Mouse (Mus musculus) frontal cortex, adult (tissue): ENCODE data around the gene Olfr492.

Source experiments
- ATAC-seq: cut with Nextera tagmentation; 2 replicates; pipeline ENCODE4 v1.9.2; 2017; ENCODE audit warnings: mild to moderate bottlenecking, moderate library complexity, mixed read lengths; ENCODE audit not compliant: low TSS enrichment

Olfr492 gene

DNA sequence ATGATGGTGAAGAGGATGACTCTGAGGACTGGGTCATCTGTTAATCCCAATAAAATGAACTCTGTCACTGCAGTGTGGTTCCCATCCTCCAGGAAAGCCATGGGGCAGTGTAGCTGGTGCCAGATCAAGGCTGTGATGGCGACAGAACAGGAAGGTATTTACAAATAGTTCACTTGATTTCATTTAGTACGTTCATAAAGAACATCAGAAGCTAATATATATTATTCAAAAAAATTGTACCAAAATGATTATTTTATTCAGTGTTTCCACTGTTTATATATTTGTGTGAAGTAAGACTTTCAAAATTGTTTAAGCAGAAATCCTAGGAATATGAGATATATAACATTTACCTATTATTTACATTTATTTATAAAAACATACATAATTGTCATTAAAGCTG is at the start of gene Olfr492:
TSS of gene Olfr492 (minus strand) at position 101 of the 400 bp plus-strand sequence.
- no peak for ATAC-seq

DNA sequence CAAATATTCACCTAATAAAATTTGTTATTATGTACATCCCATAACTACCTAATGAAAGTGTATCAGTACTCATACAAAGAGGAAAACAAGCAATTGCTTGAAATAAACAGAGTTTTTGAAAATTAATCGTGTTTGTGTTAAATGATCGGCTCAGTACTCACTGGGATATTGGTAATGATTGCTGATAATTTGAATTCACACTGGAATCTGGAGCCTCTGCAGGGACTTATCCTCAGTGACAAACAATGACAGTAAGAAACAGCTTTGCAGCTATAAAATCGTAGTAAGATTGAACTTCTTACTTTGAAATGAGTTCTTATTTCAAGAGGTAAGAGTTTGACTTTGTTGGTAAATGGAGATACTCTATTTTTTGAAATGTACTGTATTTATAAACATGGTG is 41.6 kb upstream of the Olfr492 start, which contains the start of gene Olfr494:
TSS of gene Olfr494 (plus strand) at position 301 of the 400 bp plus-strand sequence.
- no peak for ATAC-seq

DNA sequence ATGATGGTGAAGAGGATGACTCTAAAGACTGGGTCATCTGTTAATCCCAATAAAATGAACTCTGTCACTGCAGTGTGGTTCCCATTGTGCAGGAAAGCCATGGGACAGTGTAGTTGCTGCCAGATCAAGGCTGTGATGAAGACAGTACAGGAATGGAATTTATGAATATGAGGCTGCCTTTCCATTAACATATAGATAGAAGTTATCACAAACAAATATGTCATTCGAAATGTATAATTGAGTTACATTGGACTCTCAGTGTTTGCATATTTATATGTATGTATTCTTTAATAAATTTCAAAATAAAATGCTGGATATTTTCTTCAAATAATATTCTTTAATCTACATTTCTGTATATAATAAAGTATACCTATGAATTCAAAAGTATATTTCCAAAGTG is 23.4 kb upstream of the Olfr492 start, which contains the start of gene Olfr493:
TSS of gene Olfr493 (minus strand) at position 101 of the 400 bp plus-strand sequence.
- ATAC-seq: no peak

DNA sequence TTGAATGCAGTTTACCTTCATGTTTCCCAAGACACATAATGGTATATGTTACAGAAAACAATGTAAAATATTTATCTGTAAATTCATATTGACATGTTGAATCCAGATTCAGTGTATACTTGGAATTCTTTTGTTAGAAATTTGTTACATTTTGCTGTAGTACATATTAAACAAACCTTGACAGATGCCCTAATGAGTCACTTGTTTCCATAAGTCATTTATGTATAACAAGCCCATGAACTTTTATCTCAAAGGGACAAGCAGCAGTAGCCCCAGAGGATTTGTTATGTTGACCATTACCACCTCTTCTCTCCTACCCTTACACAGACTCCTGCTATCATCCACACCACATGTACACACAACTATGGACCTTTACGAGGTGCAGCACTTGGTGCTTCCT is 10.3 kb downstream of the Olfr492 start, which contains the start of gene Olfr491:
TSS of gene Olfr491 (plus strand) at position 301 of the 400 bp plus-strand sequence.
- no peak for ATAC-seq

DNA sequence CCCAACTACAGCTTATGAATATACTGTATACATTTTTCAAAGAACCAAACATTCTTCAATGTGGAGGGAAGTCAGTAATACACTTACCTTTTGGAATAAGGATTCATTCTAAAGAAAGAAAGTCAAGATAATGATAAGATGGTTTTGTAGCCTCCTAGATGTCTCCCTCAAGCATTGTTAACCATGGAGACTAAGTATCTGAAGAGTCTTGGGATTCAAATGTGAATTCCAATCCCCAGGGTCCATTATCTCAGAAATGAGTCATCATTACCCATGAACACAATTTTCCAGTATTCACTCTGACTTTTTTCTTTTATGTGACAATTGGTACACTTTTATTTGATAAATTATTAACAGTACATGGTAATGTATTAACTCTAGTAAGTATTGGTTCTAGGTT is 34.6 kb downstream of the Olfr492 start, which contains the start of gene Olfr490:
TSS of gene Olfr490 (minus strand) at position 101 of the 400 bp plus-strand sequence.
- no peak for ATAC-seq
